In the genomic region with DNA sequence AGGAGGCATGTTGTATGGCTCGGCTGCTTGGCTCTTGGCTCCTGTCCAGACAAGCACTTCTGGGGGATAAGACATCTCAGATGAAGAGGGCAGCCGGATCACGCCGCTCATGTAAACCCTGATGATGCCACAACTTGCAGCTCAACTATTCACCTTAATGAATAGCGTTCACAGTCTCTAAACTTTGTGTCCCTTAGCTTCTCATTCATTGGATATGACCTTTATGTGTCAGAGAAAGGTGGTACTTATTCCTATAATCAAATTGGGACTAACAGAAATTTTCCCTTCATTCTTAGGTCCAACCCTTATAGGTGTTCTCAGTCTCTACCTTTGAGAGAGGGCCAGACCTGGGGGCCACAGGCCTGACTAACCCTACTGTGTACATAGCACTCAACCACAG, we compare ENCODE assay signal across 23 mouse cellular contexts. TPM values are rescaled to one million over a fixed set of nuclear protein-coding genes. Genes with fewer than 3 reads are reported as not detected.
DNase-seq lines count a peak whose midpoint lies in the region; TF ChIP-seq lines count a peak whose summit lies in the region.
"Had no signal": no experiment of that assay in that cellular context is flagged by ENCODE, and none has a peak within 500 bp of the region (broad histone marks: within the 10 kb centered on the region; RNA-seq: fewer than 3 reads in every experiment).

A gene (minus strand): TSS at position 101 of the 400 bp plus-strand sequence.

- intact Hi-C loops in left cerebral cortex, postnatal 4 days (cut with DNase I): no loop called here

- no peak for TF ChIP-seq CTCF in brain, embryonic 14.5 days (IDR thresholded peaks at IDR 0.05; ENCODE audit: borderline replicate concordance, extremely low read depth, insufficient read depth, insufficient read length)

- DNase-seq in left cerebral cortex, postnatal 4 days: peak; percentile 17
- DNase-seq in left cerebral cortex, adult 8-10 months (ENCODE audit: low spot score in 2 of 2): no peak
- peak; percentile 11 for DNase-seq in brain, embryonic 14.5 days (ENCODE audit: low read depth)
- no peak for DNase-seq in adrenal gland, postnatal 14 days
- DNase-seq: adrenal gland, adult 2 months; adrenal gland, adult 8-10 months; adrenal gland, postnatal 10 days; adrenal gland, postnatal 25 days; adrenal gland, postnatal 36 days; B cell, adult 2 months; cerebellum, adult 11 months; cerebellum, adult 11-12 months; cerebellum, adult 18-20 months; cerebellum, adult 2 months; cerebellum, adult 8-10 months had no signal

- no peak for TF ChIP-seq POLR2A in brain, embryonic 14.5 days (IDR thresholded peaks at IDR 0.05; ENCODE audit: borderline replicate concordance, extremely low read depth, insufficient read depth, insufficient read length, poor library complexity, severe bottlenecking)

RNA-seq across cellular contexts. Expression of the gene that starts here (rescaled TPM):
- not detected for total RNA-seq in left cerebral cortex, postnatal 4 days (2021)
- total RNA-seq in left cerebral cortex, adult 8-10 months (2022): not detected
- not detected in 2 replicates for polyA plus RNA-seq in brain, embryonic 14.5 days (2012; rRNA removed)
- total RNA-seq in adrenal gland, postnatal 14 days (2021): not detected in 2 replicates
- total RNA-seq: adrenal gland, adult 18-20 months; adrenal gland, adult 2 months; adrenal gland, adult 8-10 months; adrenal gland, postnatal 10 days; adrenal gland, postnatal 25 days; adrenal gland, postnatal 36 days; adrenal gland, postnatal 4 days; ES-E14; MEL had no signal
- polyA plus RNA-seq: adrenal gland, adult 2 months; C2C12; CD4-positive, CD25-positive, alpha-beta regulatory T cell, adult 4 months; cerebellum, adult 2 months; G1E; Patski had no signal

Comparison
In these comparisons a context has a peak if more than half of its experiments do, and no peak if none do; other contexts are left out.
1. Peak in DNase-seq in left cerebral cortex, postnatal 4 days; RNA of the gene not detected or under 1 TPM.
2. Peak in DNase-seq in brain, embryonic 14.5 days; RNA of the gene not detected or under 1 TPM.